Mouse (Mus musculus) hindbrain, embryonic 16.5 days (tissue): ENCODE results near the gene Dnajc30. TPM values are rescaled to one million over a fixed set of nuclear protein-coding genes. Genes with fewer than 3 reads are reported as not detected.

ENCODE experiments used
- ATAC-seq: fragments of 200-750 bp; cut with Nextera tagmentation; 2 replicates; pipeline ENCODE4 v1.8.0; 2017; ENCODE audit warnings: moderate TSS enrichment, moderate library complexity
- H3K27ac ChIP-seq: fragments of 300-500 bp; sonication (generic); 2 replicates; pipeline ENCODE4 v1.5.1; 2014; ENCODE audit warnings: low read depth, mild to moderate bottlenecking, control low read depth, low read length, moderate library complexity
- H3K27me3 ChIP-seq: fragments of 300-500 bp; sonication (generic); replicated peaks from 2 replicates; pipeline ENCODE4 v1.6.1; 2014; ENCODE audit warnings: low read length; ENCODE audit not compliant: control insufficient read depth, insufficient read depth
- H3K36me3 ChIP-seq: fragments of 300-500 bp; sonication (generic); 2 replicates; pipeline ENCODE4 v1.6.1; 2014; ENCODE audit warnings: mild to moderate bottlenecking, low read length, moderate library complexity, mixed read lengths; ENCODE audit not compliant: control insufficient read depth, insufficient read depth
- H3K4me1 ChIP-seq: fragments of 300-500 bp; sonication (generic); 2 replicates; pipeline ENCODE4 v1.6.1; 2014; ENCODE audit warnings: low read depth, low read length; ENCODE audit not compliant: control insufficient read depth, insufficient read depth
- H3K4me2 ChIP-seq: fragments of 300-500 bp; sonication (generic); 2 replicates; pipeline ENCODE4 v1.6.1; 2014; ENCODE audit warnings: mild to moderate bottlenecking, low read length, control low read depth, moderate library complexity
- H3K4me3 ChIP-seq: fragments of 300-500 bp; sonication (generic); 2 replicates; pipeline ENCODE4 v1.5.1; 2014; ENCODE audit warnings: mild to moderate bottlenecking, low read length, control low read depth, moderate library complexity
- H3K9ac ChIP-seq: fragments of 300-500 bp; sonication (generic); 2 replicates; pipeline ENCODE4 v1.6.1; 2014; ENCODE audit warnings: low read depth, mild to moderate bottlenecking, control low read depth, low read length, moderate library complexity
- H3K9me3 ChIP-seq: fragments of 300-500 bp; sonication (generic); 2 replicates; pipeline ENCODE4 v1.6.1; 2014; ENCODE audit warnings: mild to moderate bottlenecking, low read length, moderate library complexity; ENCODE audit not compliant: control insufficient read depth
- WGBS: fragments of 180-500 bp; shearing (Covaris S2); extraction: QIAGEN DNeasy Blood & Tissue Kit; methylation state at CpG from one replicate; pipeline ENCODE4 v1.1.7; 2014; 5-methylcytosine and 5-hydroxymethylcytosine counted together
- polyA plus RNA-seq: library from polyadenylated mRNA; unstranded; fragments of >200 nt; fragmentation: Nextera tagmentation; extraction: Ambion mirVana; gene quantifications from 2 replicates; pipeline ENCODE4 v1.2.1, GENCODE M21; 2015

Dnajc30 gene
- polyA plus RNA-seq = 44.0 and 45.3 TPM in 2 replicates

- Histone ChIP-seq H3K27me3 (no peaks in the 10 kb centered on the region), H3K4me1 (peaks cover 18% of the 10 kb centered on the region), H3K9ac (peak within 1 kb of the TSS; percentile 88), H3K36me3 (peaks cover 21% of the 10 kb centered on the region), H3K27ac (peak within 1 kb of the TSS; percentile 80), H3K4me3 (peak within 1 kb of the TSS; percentile 93), H3K9me3 (no peaks in the 10 kb centered on the region), H3K4me2 (peak within 1 kb of the TSS; percentile 79)
- peak; percentile 96 for ATAC-seq
- WGBS = under 1% methylated on average over 51 of the region's 52 CpGs
Observed at GRCm38 (mm10) chr5:135063629-135064381, at the start of gene Dnajc30. TSS of gene Dnajc30 (plus strand) at chr5:135064202.

- Histone ChIP-seq H3K4me3 (no peak overlapping the region), H3K4me2 (no peak overlapping the region), H3K9me3 (no peaks in the 10 kb centered on the region), H3K27me3 (no peaks in the 10 kb centered on the region), H3K9ac (no peak overlapping the region), H3K36me3 (no peaks in the 10 kb centered on the region), H3K27ac (no peak overlapping the region), H3K4me1 (peaks cover 12% of the 10 kb centered on the region)
- WGBS = 14% methylated on average over 7 of the region's 7 CpGs
- ATAC-seq = no peak
Observed at GRCm38 (mm10) chr5:135015497-135015896, 48.5 kb upstream of the Dnajc30 start.

- 59% methylated on average over 4 of the region's 4 CpGs for WGBS
- no peak overlapping the region for H3K4me3 ChIP-seq
- H3K27ac ChIP-seq = no peak overlapping the region
- no peak overlapping the region for H3K4me2 ChIP-seq
- no peaks in the 10 kb centered on the region for H3K36me3 ChIP-seq
- no peaks in the 10 kb centered on the region for H3K9me3 ChIP-seq
- no peaks in the 10 kb centered on the region for H3K27me3 ChIP-seq
- peaks cover 7% of the 10 kb centered on the region; the same call in 1 of the 2 replicates for H3K4me1 ChIP-seq
- no peak overlapping the region for H3K9ac ChIP-seq
- ATAC-seq = no peak
Observed at GRCm38 (mm10) chr5:135016224-135016759, 47.7 kb upstream of the Dnajc30 start.

- 35% methylated on average over 6 of the region's 6 CpGs for WGBS
- ATAC-seq = peak; percentile 84
- Histone ChIP-seq H3K4me1 (peaks cover 23% of the 10 kb centered on the region), H3K9me3 (no peaks in the 10 kb centered on the region), H3K4me2 (no peak overlapping the region), H3K4me3 (no peak overlapping the region), H3K27me3 (no peaks in the 10 kb centered on the region), H3K36me3 (no peaks in the 10 kb centered on the region), H3K9ac (no peak overlapping the region), H3K27ac (peak overlapping the region; percentile 36; the same call in 1 of the 2 replicates)
Observed at GRCm38 (mm10) chr5:135021814-135022213, 42.2 kb upstream of the Dnajc30 start.

- no peaks in the 10 kb centered on the region for H3K9me3 ChIP-seq
- H3K27ac ChIP-seq = peak within 1 kb of the TSS; percentile 19
- no peaks in the 10 kb centered on the region for H3K36me3 ChIP-seq
- peak; percentile 88 for ATAC-seq
- peak within 1 kb of the TSS; percentile 82 for H3K9ac ChIP-seq
- no peaks in the 10 kb centered on the region for H3K27me3 ChIP-seq
- H3K4me2 ChIP-seq = peak within 1 kb of the TSS; percentile 95
- peak within 1 kb of the TSS; percentile 80 for H3K4me3 ChIP-seq
- WGBS = under 1% methylated on average over 56 of the region's 61 CpGs
- peaks cover 23% of the 10 kb centered on the region for H3K4me1 ChIP-seq
Observed at GRCm38 (mm10) chr5:135023344-135024173, 40.4 kb upstream of the Dnajc30 start, which contains the start of gene Stx1a. TSS of gene Stx1a (plus strand) at chr5:135023482.

- 67% methylated on average over 11 of the region's 11 CpGs for WGBS
- H3K27ac ChIP-seq = no peak overlapping the region
- H3K4me2 ChIP-seq = peak overlapping the region; percentile 95
- H3K4me3 ChIP-seq = peak overlapping the region; percentile 80; the same call in 1 of the 2 replicates
- no peaks in the 10 kb centered on the region for H3K9me3 ChIP-seq
- no peak for ATAC-seq
- no peaks in the 10 kb centered on the region for H3K36me3 ChIP-seq
- peaks cover 29% of the 10 kb centered on the region for H3K4me1 ChIP-seq
- no peak overlapping the region for H3K9ac ChIP-seq
- H3K27me3 ChIP-seq = no peaks in the 10 kb centered on the region
Observed at GRCm38 (mm10) chr5:135024665-135025224, 39.3 kb upstream of the Dnajc30 start.

- H3K9me3 ChIP-seq = no peaks in the 10 kb centered on the region
- H3K36me3 ChIP-seq = no peaks in the 10 kb centered on the region
- ATAC-seq = no peak
- H3K27ac ChIP-seq = no peak overlapping the region
- H3K4me2 ChIP-seq = peak overlapping the region; percentile 37
- H3K4me1 ChIP-seq = peaks cover 29% of the 10 kb centered on the region
- WGBS = 23% methylated on average over 7 of the region's 7 CpGs
- no peaks in the 10 kb centered on the region for H3K27me3 ChIP-seq
- no peak overlapping the region for H3K9ac ChIP-seq
- no peak overlapping the region for H3K4me3 ChIP-seq
Observed at GRCm38 (mm10) chr5:135025899-135026298, 38.1 kb upstream of the Dnajc30 start.

GRCm38 (mm10) chr5:135029007-135029854 is 34.8 kb upstream of the Dnajc30 start:
- Histone ChIP-seq H3K27me3 (no peaks in the 10 kb centered on the region), H3K4me3 (no peak overlapping the region), H3K4me1 (peaks cover 22% of the 10 kb centered on the region), H3K4me2 (no peak overlapping the region), H3K9me3 (no peaks in the 10 kb centered on the region; the same call in 1 of the 2 replicates), H3K9ac (no peak overlapping the region), H3K36me3 (no peaks in the 10 kb centered on the region), H3K27ac (0 out of 2 replicates have a peak overlapping the region, but pooled peaks have one; percentile 7)
- ATAC-seq = no peak
- 38% methylated on average over 18 of the region's 18 CpGs for WGBS
